Mouse (Mus musculus) hindbrain, embryonic 10.5 days (tissue): ENCODE measurements at regions not wholly inside any gene's neighbourhood (a gene's known extent, or its start where the extent isn't known, plus 50 kb on each side); places are given as distances from the start of the nearest gene placed in this dataset.

ENCODE experiments used
- DNase-seq: peaks from one replicate; pipeline ENCODE4 v3.0.0-alpha.2; 2017; ENCODE audit warnings: low spot score
- H3K27ac ChIP-seq: fragments of 300-500 bp; sonication (generic); 2 replicates; pipeline ENCODE4 v1.5.1; 2016; ENCODE audit warnings: mild to moderate bottlenecking, moderate library complexity
- H3K27me3 ChIP-seq: fragments of 300-500 bp; sonication (generic); 2 replicates; pipeline ENCODE4 v1.6.1; 2016; ENCODE audit warnings: mild to moderate bottlenecking; ENCODE audit not compliant: poor library complexity, insufficient read depth, severe bottlenecking
- H3K36me3 ChIP-seq: fragments of 300-500 bp; sonication (generic); 2 replicates; pipeline ENCODE4 v1.6.1; 2016; ENCODE audit warnings: mild to moderate bottlenecking, moderate library complexity
- H3K4me1 ChIP-seq: fragments of 300-500 bp; sonication (generic); replicated peaks from 2 replicates; pipeline ENCODE4 v1.6.1; 2016; ENCODE audit warnings: mild to moderate bottlenecking
- H3K4me3 ChIP-seq: fragments of 300-500 bp; sonication (generic); 2 replicates; pipeline ENCODE4 v1.5.1; 2016; ENCODE audit warnings: mild to moderate bottlenecking, moderate library complexity
- H3K9me3 ChIP-seq: fragments of 300-500 bp; sonication (generic); 2 replicates; pipeline ENCODE4 v1.6.1; 2016; ENCODE audit warnings: mild to moderate bottlenecking, moderate library complexity
- WGBS: fragments of 180-500 bp; shearing (Covaris S2); methylation state at CpG from one replicate; pipeline ENCODE4 v1.1.7; 2016; 5-methylcytosine and 5-hydroxymethylcytosine counted together

- DNase-seq, result peak; percentile 43
- H3K4me3 ChIP-seq, result no peak overlapping the region
Observed at GRCm38 (mm10) chr14:24983279-24983678, 475.7 kb upstream of the Zmiz1 start.

GRCm38 (mm10) chr14:24985806-24986359, 473.1 kb upstream of the Zmiz1 start:
- Histone ChIP-seq H3K4me1 (peaks cover 28% of the 10 kb centered on the region), H3K4me3 (no peak overlapping the region), H3K9me3 (peaks cover 6% of the 10 kb centered on the region; the same call in 1 of the 2 replicates), H3K27ac (peak overlapping the region; percentile 56; the same call in 1 of the 2 replicates), H3K27me3 (peaks cover under 1% of the 10 kb centered on the region; the same call in 1 of the 2 replicates), H3K36me3 (no peaks in the 10 kb centered on the region)
- DNase-seq, result no peak
- WGBS, result 68% methylated on average over 6 of the region's 6 CpGs

More at GRCm38 (mm10) chr14:24983279-24983678, 475.7 kb upstream of the Zmiz1 start:
- H3K27ac ChIP-seq, result no peak overlapping the region
- H3K27me3 ChIP-seq, result peaks cover 4% of the 10 kb centered on the region; the same call in 1 of the 2 replicates
- no peaks in the 10 kb centered on the region for H3K36me3 ChIP-seq
- H3K9me3 ChIP-seq, result peaks cover 6% of the 10 kb centered on the region; the same call in 1 of the 2 replicates
- peaks cover 30% of the 10 kb centered on the region for H3K4me1 ChIP-seq

GRCm38 (mm10) chr14:24986404-24986803, 472.6 kb upstream of the Zmiz1 start:
- WGBS, result 77% methylated on average over 4 of the region's 4 CpGs
- peaks cover 6% of the 10 kb centered on the region; the same call in 1 of the 2 replicates for H3K9me3 ChIP-seq
- H3K27ac ChIP-seq, result 0 out of 2 replicates have a peak overlapping the region, but pooled peaks have one; percentile 56
- H3K4me1 ChIP-seq, result peaks cover 26% of the 10 kb centered on the region
- H3K4me3 ChIP-seq, result no peak overlapping the region
- no peak for DNase-seq
- H3K27me3 ChIP-seq, result no peaks in the 10 kb centered on the region; the same call in 1 of the 2 replicates
- no peaks in the 10 kb centered on the region for H3K36me3 ChIP-seq

- H3K27me3 ChIP-seq, result peaks cover 30% of the 10 kb centered on the region
- H3K9me3 ChIP-seq, result peaks cover 8% of the 10 kb centered on the region
- no peaks in the 10 kb centered on the region; the same call in 1 of the 2 replicates for H3K36me3 ChIP-seq
- peak overlapping the region; percentile 68 for H3K27ac ChIP-seq
- 31% methylated on average over 21 of the region's 21 CpGs for WGBS
- no peak overlapping the region for H3K4me3 ChIP-seq
- H3K4me1 ChIP-seq, result peaks cover 66% of the 10 kb centered on the region
- peak; percentile 24 for DNase-seq
Observed at GRCm38 (mm10) chr14:24993751-24994658, 465.0 kb upstream of the Zmiz1 start.

- Histone ChIP-seq H3K4me3 (no peak overlapping the region), H3K36me3 (no peaks in the 10 kb centered on the region; the same call in 1 of the 2 replicates), H3K4me1 (peaks cover 73% of the 10 kb centered on the region), H3K27ac (peak overlapping the region; percentile 68), H3K27me3 (peaks cover 41% of the 10 kb centered on the region), H3K9me3 (peaks cover 8% of the 10 kb centered on the region)
- 56% methylated on average over 7 of the region's 7 CpGs for whole genome bisulfite sequencing
- DNase-seq, result peak; percentile 19
Observed at GRCm38 (mm10) chr14:24995226-24995625, 463.8 kb upstream of the Zmiz1 start.

GRCm38 (mm10) chr14:24997786-24998509, 461.0 kb upstream of the Zmiz1 start:
- DNase-seq, result peak; percentile 54
- Histone ChIP-seq H3K27ac (peak overlapping the region; percentile 70), H3K4me1 (peaks cover 67% of the 10 kb centered on the region), H3K9me3 (no peaks in the 10 kb centered on the region), H3K4me3 (no peak overlapping the region), H3K27me3 (peaks cover 51% of the 10 kb centered on the region), H3K36me3 (no peaks in the 10 kb centered on the region)
- 19% methylated on average over 14 of the region's 14 CpGs for WGBS

- WGBS, result 54% methylated on average over 3 of the region's 3 CpGs
- peaks cover 51% of the 10 kb centered on the region for H3K27me3 ChIP-seq
- no peak overlapping the region for H3K27ac ChIP-seq
Observed at GRCm38 (mm10) chr14:24999008-24999572, 459.9 kb upstream of the Zmiz1 start.

GRCm38 (mm10) chr14:25005241-25005946, 453.6 kb upstream of the Zmiz1 start:
- no peak overlapping the region for H3K27ac ChIP-seq

More at GRCm38 (mm10) chr14:24999008-24999572, 459.9 kb upstream of the Zmiz1 start:
- DNase-seq, result no peak
- Histone ChIP-seq H3K36me3 (no peaks in the 10 kb centered on the region), H3K4me1 (peaks cover 55% of the 10 kb centered on the region), H3K4me3 (no peak overlapping the region), H3K9me3 (no peaks in the 10 kb centered on the region)

GRCm38 (mm10) chr14:25011926-25012325, 447.1 kb upstream of the Zmiz1 start:
- no peak for DNase-seq
- no peaks in the 10 kb centered on the region for H3K36me3 ChIP-seq
- no peaks in the 10 kb centered on the region for H3K27me3 ChIP-seq
- no peak overlapping the region for H3K4me3 ChIP-seq
- H3K9me3 ChIP-seq, result no peaks in the 10 kb centered on the region
- H3K27ac ChIP-seq, result no peak overlapping the region; the same call in 1 of the 2 replicates
- 58% methylated on average over 3 of the region's 3 CpGs for WGBS
- H3K4me1 ChIP-seq, result peaks cover 28% of the 10 kb centered on the region

More at GRCm38 (mm10) chr14:25005241-25005946, 453.6 kb upstream of the Zmiz1 start:
- Histone ChIP-seq H3K4me3 (no peak overlapping the region), H3K36me3 (no peaks in the 10 kb centered on the region), H3K4me1 (no peaks in the 10 kb centered on the region), H3K27me3 (peaks cover 9% of the 10 kb centered on the region; the same call in 1 of the 2 replicates), H3K9me3 (no peaks in the 10 kb centered on the region)
- no peak for DNase-seq
- 84% methylated on average over 11 of the region's 11 CpGs for WGBS

- Histone ChIP-seq H3K27me3 (no peaks in the 10 kb centered on the region), H3K27ac (peak overlapping the region; percentile 85), H3K4me3 (peak overlapping the region; percentile 22; the same call in 1 of the 2 replicates), H3K9me3 (no peaks in the 10 kb centered on the region), H3K4me1 (peaks cover 38% of the 10 kb centered on the region), H3K36me3 (no peaks in the 10 kb centered on the region)
- WGBS, result 0% methylated on average over 8 of the region's 8 CpGs
- DNase-seq, result peak; percentile 54
Observed at GRCm38 (mm10) chr14:25015288-25016238, 443.4 kb upstream of the Zmiz1 start.

GRCm38 (mm10) chr14:25017860-25018259, 441.1 kb upstream of the Zmiz1 start:
- H3K4me3 ChIP-seq, result no peak overlapping the region
- 0 out of 2 replicates have a peak overlapping the region, but pooled peaks have one; percentile 54 for H3K27ac ChIP-seq
- peak; percentile 27 for DNase-seq
- H3K27me3 ChIP-seq, result no peaks in the 10 kb centered on the region
- H3K9me3 ChIP-seq, result no peaks in the 10 kb centered on the region
- H3K36me3 ChIP-seq, result no peaks in the 10 kb centered on the region
- WGBS, result 67% methylated on average over 5 of the region's 5 CpGs
- peaks cover 35% of the 10 kb centered on the region for H3K4me1 ChIP-seq
